8 mouse cellular contexts compared by ENCODE assay signal in the genomic region with DNA sequence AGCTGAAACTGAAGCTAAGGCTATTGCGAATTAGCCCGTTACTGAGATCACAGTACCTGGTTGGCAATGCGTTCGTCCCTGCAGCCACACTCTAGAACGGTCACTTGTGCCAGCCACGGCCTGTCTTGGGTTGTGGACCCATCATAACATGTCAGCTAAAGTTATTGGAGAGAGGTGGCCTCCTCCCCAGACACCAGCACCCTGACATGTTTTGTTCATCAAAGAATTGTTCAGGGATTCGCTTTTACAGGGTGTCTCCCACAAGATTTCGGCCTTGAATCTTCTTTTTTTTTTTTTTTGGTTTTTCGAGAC. TPM values are rescaled to one million over a fixed set of nuclear protein-coding genes. Genes with fewer than 3 reads are reported as not detected.
DNase-seq lines count a peak whose midpoint lies in the region; ATAC-seq and TF ChIP-seq lines count a peak whose summit lies in the region.

No protein-coding gene starts in this region.

- TF ChIP-seq POLR2A in heart, adult 2 months (IDR thresholded peaks at IDR 0.05; ENCODE audit: insufficient read depth, low read depth, low read length) = no peak

- H3K79me2 ChIP-seq in heart, adult 2 months (replicated peaks; ENCODE audit: control insufficient read depth, insufficient read depth, low read length) = no peaks in the 10 kb centered on the region
- peaks cover 28% of the 10 kb centered on the region for H3K79me2 ChIP-seq in C2C12 (ENCODE audit: control insufficient read depth, insufficient read depth)

- H3K79me3 ChIP-seq in C2C12 (ENCODE audit: low read depth) = peaks cover 13% of the 10 kb centered on the region

- TF ChIP-seq EP300 in heart, adult 2 months (IDR thresholded peaks at IDR 0.05; ENCODE audit: insufficient read depth, low read depth, low read length) = no peak

- H3K4me3 ChIP-seq in heart, adult 2 months = peak overlapping the region; percentile 77
- no peak overlapping the region for H3K4me3 ChIP-seq in C2C12 (ENCODE audit: insufficient read depth, poor library complexity, severe bottlenecking)
- H3K4me3 ChIP-seq in forebrain, embryonic 12.5 days (replicated peaks) = peak overlapping the region; percentile 76
- peak overlapping the region; percentile 79 for H3K4me3 ChIP-seq in liver, embryonic 13.5 days (replicated peaks)

- peak overlapping the region; percentile 61 for H3K9ac ChIP-seq in heart, adult 2 months (ENCODE audit: low read depth, low read length)
- H3K9ac ChIP-seq in forebrain, embryonic 12.5 days = no peak overlapping the region
- peak overlapping the region; percentile 78; the same call in 1 of the 2 replicates for H3K9ac ChIP-seq in liver, embryonic 13.5 days

- no peak for ATAC-seq in forebrain, embryonic 12.5 days (ENCODE audit: low FRiP score)
- no peak for ATAC-seq in liver, embryonic 13.5 days (ENCODE audit: low read depth)

- peak overlapping the region; percentile 44 for H3ac ChIP-seq in C2C12 (ENCODE audit: control insufficient read depth, insufficient read length, low read depth)

- DNase-seq in heart, adult 2 months = no peak
- no peak for DNase-seq in heart, postnatal 36 days
- DNase-seq in liver, embryonic 13.5 days = no peak
- DNase-seq in layer of hippocampus, postnatal 36 days = no peak
- DNase-seq in spleen, postnatal 14 days (ENCODE audit: low spot score in 2 of 2) = no peak
- DNase-seq in adipocyte (ENCODE audit: low spot score) = no peak

- H3K27ac ChIP-seq in heart, adult 2 months = peak overlapping the region; percentile 68
- no peak overlapping the region for H3K27ac ChIP-seq in forebrain, embryonic 12.5 days
- no peak overlapping the region for H3K27ac ChIP-seq in liver, embryonic 13.5 days

- H3K9me3 ChIP-seq in forebrain, embryonic 12.5 days = no peaks in the 10 kb centered on the region
- H3K9me3 ChIP-seq in liver, embryonic 13.5 days (replicated peaks) = no peaks in the 10 kb centered on the region

- H3K36me3 ChIP-seq in heart, adult 2 months (ENCODE audit: control insufficient read depth, insufficient read depth, low read length) = no peaks in the 10 kb centered on the region
- H3K36me3 ChIP-seq in C2C12 (ENCODE audit: control insufficient read depth, insufficient read depth) = peaks cover 35% of the 10 kb centered on the region
- peaks cover 28% of the 10 kb centered on the region for H3K36me3 ChIP-seq in forebrain, embryonic 12.5 days (replicated peaks)
- peaks cover 29% of the 10 kb centered on the region for H3K36me3 ChIP-seq in liver, embryonic 13.5 days

- peak overlapping the region; percentile 84 for H3K4me2 ChIP-seq in forebrain, embryonic 12.5 days
- H3K4me2 ChIP-seq in liver, embryonic 13.5 days = peak overlapping the region; percentile 90

- TF ChIP-seq CTCF in heart, adult 2 months (IDR thresholded peaks at IDR 0.05) = no peak
- TF ChIP-seq CTCF in C2C12 (IDR thresholded peaks at IDR 0.05; ENCODE audit: control insufficient read depth, insufficient read depth, insufficient read length) = no peak

- intact Hi-C loops in heart, adult 2 months (cut with DNase I) = no loop called here
- intact Hi-C loops in heart, postnatal 36 days (cut with DNase I) = no loop called here

- H3K27me3 ChIP-seq in heart, adult 2 months (ENCODE audit: control insufficient read depth, insufficient read depth, low read length) = no peaks in the 10 kb centered on the region
- H3K27me3 ChIP-seq in C2C12 (ENCODE audit: control insufficient read depth, insufficient read depth, insufficient read length) = peaks cover 8% of the 10 kb centered on the region
- H3K27me3 ChIP-seq in forebrain, embryonic 12.5 days = peaks cover 22% of the 10 kb centered on the region
- H3K27me3 ChIP-seq in liver, embryonic 13.5 days = 0 out of 2 replicates have a peak, but pooled peaks cover 12% of the 10 kb centered on the region

- H3K4me1 ChIP-seq in heart, adult 2 months (ENCODE audit: control insufficient read depth, insufficient read depth, low read length) = peaks cover 4% of the 10 kb centered on the region
- H3K4me1 ChIP-seq in forebrain, embryonic 12.5 days = peaks cover 12% of the 10 kb centered on the region
- H3K4me1 ChIP-seq in liver, embryonic 13.5 days (replicated peaks) = peaks cover 24% of the 10 kb centered on the region

- 56% methylated on average over 9 of the region's 9 CpGs for WGBS in heart, adult 2 months
- 66% methylated on average over 9 of the region's 9 CpGs for WGBS in forebrain, embryonic 12.5 days
- WGBS in liver, embryonic 13.5 days (ENCODE audit: insufficient replicate concordance) = 57% methylated on average over 9 of the region's 9 CpGs

TF ChIP-seq in C2C12, 6 proteins besides CTCF, POLR2A, EP300 and RAD21:
- TF ChIP-seq MAX (IDR thresholded peaks at IDR 0.05) = no peak
- TF ChIP-seq MYOD1 (IDR thresholded peaks at IDR 0.05; ENCODE audit: control insufficient read depth, insufficient read length, low read depth) = no peak
- TF ChIP-seq FOSL1 (IDR thresholded peaks at IDR 0.05; ENCODE audit: insufficient read depth, low read length, poor library complexity, severe bottlenecking) = no peak
- no peak for TF ChIP-seq CEBPB (IDR thresholded peaks at IDR 0.05; ENCODE audit: low read depth)
- no peak for TF ChIP-seq MYOG (IDR thresholded peaks at IDR 0.05; ENCODE audit: control insufficient read depth, extremely low read depth, insufficient read length)
- TF ChIP-seq USF1 (IDR thresholded peaks at IDR 0.05; ENCODE audit: low read depth) = no peak

RNA-seq across cellular contexts. Expression of a gene that starts 0.3 kb away (rescaled TPM):
- total RNA-seq in heart, adult 2 months (2021) = 10 to 100 TPM; 14.7 to 16.6 TPM
- polyA plus RNA-seq in heart, adult 2 months (2012; rRNA removed) = 15.1 and 19.1 TPM in 2 replicates
- total RNA-seq in heart, postnatal 36 days (2021) = 10 to 100 TPM; 16.4 to 18.2 TPM
- 70.4 TPM for polyA plus RNA-seq in C2C12 (2012; fragmentation: generic; extraction: Trizol)
- polyA plus RNA-seq in forebrain, embryonic 12.5 days (2016; fragmentation: Nextera tagmentation; extraction: Ambion mirVana) = 123 TPM in 2 replicates
- 48.1 and 54.8 TPM in 2 replicates for polyA plus RNA-seq in liver, embryonic 13.5 days (2015; fragmentation: Nextera tagmentation; extraction: Ambion mirVana)
- 10 to 100 TPM; 62.2 to 66.8 TPM for total RNA-seq in layer of hippocampus, postnatal 36 days (2021)

RNA-seq across cellular contexts. Expression of a gene that starts 10.8 kb away (rescaled TPM):
- total RNA-seq in heart, adult 2 months (2021) = 1 to 10 TPM; 8.0 to 9.5 TPM
- 5.5 and 8.6 TPM in 2 replicates for polyA plus RNA-seq in heart, adult 2 months (2012; rRNA removed)
- 1 to 10 TPM; 8.3 to 8.9 TPM for total RNA-seq in heart, postnatal 36 days (2021)
- 16.5 TPM for polyA plus RNA-seq in C2C12 (2012; fragmentation: generic; extraction: Trizol)
- polyA plus RNA-seq in forebrain, embryonic 12.5 days (2016; fragmentation: Nextera tagmentation; extraction: Ambion mirVana) = 47.5 and 49.0 TPM in 2 replicates
- 20.3 and 24.2 TPM in 2 replicates for polyA plus RNA-seq in liver, embryonic 13.5 days (2015; fragmentation: Nextera tagmentation; extraction: Ambion mirVana)
- 10 to 100 TPM; 18.1 to 19.2 TPM for total RNA-seq in layer of hippocampus, postnatal 36 days (2021)

RNA-seq across cellular contexts. Expression of a gene that starts 39.2 kb away (rescaled TPM):
- total RNA-seq in heart, adult 2 months (2021) = 10 to 100 TPM; 31.2 to 32.5 TPM
- 13.9 and 28.9 TPM in 2 replicates for polyA plus RNA-seq in heart, adult 2 months (2012; rRNA removed)
- total RNA-seq in heart, postnatal 36 days (2021) = 10 to 100 TPM; 25.8 to 29.0 TPM
- 9.7 TPM for polyA plus RNA-seq in C2C12 (2012; fragmentation: generic; extraction: Trizol)
- 65.1 and 70.9 TPM in 2 replicates for polyA plus RNA-seq in forebrain, embryonic 12.5 days (2016; fragmentation: Nextera tagmentation; extraction: Ambion mirVana)
- 21.2 and 24.7 TPM in 2 replicates for polyA plus RNA-seq in liver, embryonic 13.5 days (2015; fragmentation: Nextera tagmentation; extraction: Ambion mirVana)
- 10 to 100 TPM; 51.1 to 53.6 TPM for total RNA-seq in layer of hippocampus, postnatal 36 days (2021)

RNA-seq across cellular contexts. Expression of a gene that starts 45.7 kb away (rescaled TPM):
- total RNA-seq in heart, adult 2 months (2021) = not detected
- polyA plus RNA-seq in heart, adult 2 months (2012; rRNA removed) = not detected in 2 replicates
- total RNA-seq in heart, postnatal 36 days (2021) = not detected
- polyA plus RNA-seq in C2C12 (2012; fragmentation: generic; extraction: Trizol) = not detected
- polyA plus RNA-seq in forebrain, embryonic 12.5 days (2016; fragmentation: Nextera tagmentation; extraction: Ambion mirVana) = 0.19 and 0.36 TPM in 2 replicates
- not detected in 2 replicates for polyA plus RNA-seq in liver, embryonic 13.5 days (2015; fragmentation: Nextera tagmentation; extraction: Ambion mirVana)
- total RNA-seq in layer of hippocampus, postnatal 36 days (2021) = under 1 TPM; 0.15 to 0.20 TPM

RNA-seq across cellular contexts. Expression of a gene that starts 56.5 kb away (rescaled TPM):
- total RNA-seq in heart, adult 2 months (2021) = under 1 TPM in 1 of 2 experiments, not detected in 1; 0.13 TPM
- 0.37 TPM in 1 of 2 replicates, not detected in the other for polyA plus RNA-seq in heart, adult 2 months (2012; rRNA removed)
- total RNA-seq in heart, postnatal 36 days (2021) = not detected
- polyA plus RNA-seq in C2C12 (2012; fragmentation: generic; extraction: Trizol) = 0.06 TPM
- 0.77 and 1.00 TPM in 2 replicates for polyA plus RNA-seq in forebrain, embryonic 12.5 days (2016; fragmentation: Nextera tagmentation; extraction: Ambion mirVana)
- polyA plus RNA-seq in liver, embryonic 13.5 days (2015; fragmentation: Nextera tagmentation; extraction: Ambion mirVana) = not detected in 2 replicates
- 1 to 10 TPM in 1 of 2 experiments, under 1 TPM in 1; 0.94 to 1.7 TPM for total RNA-seq in layer of hippocampus, postnatal 36 days (2021)
